Mouse (Mus musculus): ENCODE measurements around the gene Ccdc92b. TPM values are rescaled to one million over a fixed set of nuclear protein-coding genes. Genes with fewer than 3 reads are reported as not detected.
"Not testable (repeated sequence)": the region's sequence is repeated elsewhere in the genome, so short reads cannot be mapped to it uniquely, and the experiment has no call there.

Gene Ccdc92b
- total RNA-seq (2015; ENCODE audit: low replicate concordance) (11.9 and 21.0 TPM in 2 replicates), total RNA-seq (2017; ENCODE audit: low replicate concordance) (9.5 and 14.0 TPM in 2 replicates)

GRCm38 (mm10) chr11:74619201-74619955, at the start of gene Ccdc92b:
Ccdc92b (plus strand) TSS chr11:74619605.
- peak; percentile 64 for ATAC-seq (replicated peaks; ENCODE audit: low FRiP score, poor library complexity, severe bottlenecking)

GRCm38 (mm10) chr11:74569735-74570134, 49.7 kb upstream of the Ccdc92b start:
- no peak for ATAC-seq (replicated peaks; ENCODE audit: low FRiP score, poor library complexity, severe bottlenecking)

GRCm38 (mm10) chr11:74572459-74573061, 46.8 kb upstream of the Ccdc92b start:
- peak; percentile 81 for ATAC-seq (replicated peaks; ENCODE audit: low FRiP score, poor library complexity, severe bottlenecking)

GRCm38 (mm10) chr11:74574768-74575434, 44.5 kb upstream of the Ccdc92b start:
- ATAC-seq (replicated peaks; ENCODE audit: low FRiP score, poor library complexity, severe bottlenecking) = peak; percentile 39

- ATAC-seq (replicated peaks; ENCODE audit: low FRiP score, poor library complexity, severe bottlenecking) = peak; percentile 50
These were observed 43.5 kb upstream of the Ccdc92b start for GRCm38 (mm10) chr11:74575940-74576339.

GRCm38 (mm10) chr11:74577068-74577467, 42.3 kb upstream of the Ccdc92b start:
- peak; percentile 75 for ATAC-seq (replicated peaks; ENCODE audit: low FRiP score, poor library complexity, severe bottlenecking)

GRCm38 (mm10) chr11:74581333-74581732, 38.1 kb upstream of the Ccdc92b start:
- ATAC-seq (replicated peaks; ENCODE audit: low FRiP score, poor library complexity, severe bottlenecking) = not testable (repeated sequence)

- no peak for ATAC-seq (replicated peaks; ENCODE audit: low FRiP score, poor library complexity, severe bottlenecking)
These were observed 36.9 kb upstream of the Ccdc92b start for GRCm38 (mm10) chr11:74582464-74582863.

GRCm38 (mm10) chr11:74583824-74584349, 35.5 kb upstream of the Ccdc92b start:
- no peak for ATAC-seq (replicated peaks; ENCODE audit: low FRiP score, poor library complexity, severe bottlenecking)

- ATAC-seq (replicated peaks; ENCODE audit: low FRiP score, poor library complexity, severe bottlenecking) = no peak
These were observed 34.3 kb upstream of the Ccdc92b start for GRCm38 (mm10) chr11:74584946-74585723.

GRCm38 (mm10) chr11:74586401-74586800, 33.0 kb upstream of the Ccdc92b start:
- no peak for ATAC-seq (replicated peaks; ENCODE audit: low FRiP score, poor library complexity, severe bottlenecking)

- no peak for ATAC-seq (replicated peaks; ENCODE audit: low FRiP score, poor library complexity, severe bottlenecking)
These were observed 29.8 kb upstream of the Ccdc92b start for GRCm38 (mm10) chr11:74589401-74590238.

GRCm38 (mm10) chr11:74590239-74590596, 29.2 kb upstream of the Ccdc92b start:
- no peak for ATAC-seq (replicated peaks; ENCODE audit: low FRiP score, poor library complexity, severe bottlenecking)

- ATAC-seq (replicated peaks; ENCODE audit: low FRiP score, poor library complexity, severe bottlenecking) = no peak
These were observed 28.7 kb upstream of the Ccdc92b start for GRCm38 (mm10) chr11:74590691-74591090.

- no peak for ATAC-seq (replicated peaks; ENCODE audit: low FRiP score, poor library complexity, severe bottlenecking)
These were observed 27.2 kb upstream of the Ccdc92b start for GRCm38 (mm10) chr11:74592246-74592645.

GRCm38 (mm10) chr11:74597283-74597989, 22.0 kb upstream of the Ccdc92b start:
- no peak for ATAC-seq (replicated peaks; ENCODE audit: low FRiP score, poor library complexity, severe bottlenecking)

GRCm38 (mm10) chr11:74597990-74598337, 21.4 kb upstream of the Ccdc92b start:
- no peak for ATAC-seq (replicated peaks; ENCODE audit: low FRiP score, poor library complexity, severe bottlenecking)

GRCm38 (mm10) chr11:74602286-74602685, 17.1 kb upstream of the Ccdc92b start:
- no peak for ATAC-seq (replicated peaks; ENCODE audit: low FRiP score, poor library complexity, severe bottlenecking)

All from erythroid progenitor cell, adult 5-6 weeks (primary cell).